Mouse (Mus musculus) layer of hippocampus, postnatal 25 days (tissue): ENCODE results near the gene Trim69. TPM values are rescaled to one million over a fixed set of nuclear protein-coding genes. Genes with fewer than 3 reads are reported as not detected.

Experiments used
- DNase-seq, 2 experiments: peaks; one replicate each; pipeline ENCODE4 v3.0.0; 2022; ENCODE audit warnings: mixed read lengths in 2 of 2, low spot score in 1 of 2; ENCODE audit errors: extremely low spot score in 1 of 2
- total RNA-seq, 2 experiments: library from RNA; stranded (reverse); gene quantifications; 2 replicates each; pipeline ENCODE4 v1.2.3; 2021

Gene Trim69
- total RNA-seq = not detected

DNA sequence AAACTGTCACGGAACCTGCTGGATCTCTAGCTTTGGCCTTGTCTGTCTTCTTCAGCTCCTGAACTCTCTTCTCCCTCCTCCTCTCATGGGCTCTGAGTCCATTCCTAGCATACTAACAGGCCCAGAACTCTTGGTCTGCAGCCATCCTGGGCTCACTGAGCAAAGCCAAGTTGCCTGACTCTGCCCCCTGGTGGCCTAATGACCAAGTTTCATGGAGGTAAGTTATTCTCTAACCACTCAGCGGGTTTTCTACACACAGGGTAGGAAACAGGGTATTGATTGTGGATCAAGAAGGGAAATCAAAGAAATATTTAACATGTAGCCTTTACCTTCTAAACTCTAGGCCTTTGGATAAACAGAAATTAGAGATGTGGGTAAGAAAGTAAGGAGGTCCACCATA, at the start of gene Trim69:
Gene Trim69 (plus strand): TSS at position 21 of the 400 bp plus-strand sequence.
- peak; percentile 44 to 86 for DNase-seq

DNA sequence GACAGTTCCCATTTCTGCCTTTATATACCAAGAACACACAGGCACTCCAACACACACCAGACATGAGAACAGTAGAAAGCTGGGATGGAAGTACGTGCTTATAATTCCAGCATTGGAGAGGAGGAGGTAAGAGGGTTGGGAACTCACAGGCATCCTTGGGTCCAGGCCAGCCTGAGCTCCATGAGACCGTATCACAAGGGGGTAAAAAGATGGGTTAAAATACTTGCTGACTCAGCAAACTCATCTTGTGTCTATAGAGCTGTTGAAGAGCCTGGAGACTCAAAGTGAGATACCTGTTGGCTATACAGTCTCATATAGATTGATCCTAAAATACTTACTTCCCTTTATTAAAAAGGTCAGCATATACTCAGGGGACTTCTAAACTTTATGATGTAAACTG, 43.6 kb upstream of the Trim69 start:
- no peak for DNase-seq

DNA sequence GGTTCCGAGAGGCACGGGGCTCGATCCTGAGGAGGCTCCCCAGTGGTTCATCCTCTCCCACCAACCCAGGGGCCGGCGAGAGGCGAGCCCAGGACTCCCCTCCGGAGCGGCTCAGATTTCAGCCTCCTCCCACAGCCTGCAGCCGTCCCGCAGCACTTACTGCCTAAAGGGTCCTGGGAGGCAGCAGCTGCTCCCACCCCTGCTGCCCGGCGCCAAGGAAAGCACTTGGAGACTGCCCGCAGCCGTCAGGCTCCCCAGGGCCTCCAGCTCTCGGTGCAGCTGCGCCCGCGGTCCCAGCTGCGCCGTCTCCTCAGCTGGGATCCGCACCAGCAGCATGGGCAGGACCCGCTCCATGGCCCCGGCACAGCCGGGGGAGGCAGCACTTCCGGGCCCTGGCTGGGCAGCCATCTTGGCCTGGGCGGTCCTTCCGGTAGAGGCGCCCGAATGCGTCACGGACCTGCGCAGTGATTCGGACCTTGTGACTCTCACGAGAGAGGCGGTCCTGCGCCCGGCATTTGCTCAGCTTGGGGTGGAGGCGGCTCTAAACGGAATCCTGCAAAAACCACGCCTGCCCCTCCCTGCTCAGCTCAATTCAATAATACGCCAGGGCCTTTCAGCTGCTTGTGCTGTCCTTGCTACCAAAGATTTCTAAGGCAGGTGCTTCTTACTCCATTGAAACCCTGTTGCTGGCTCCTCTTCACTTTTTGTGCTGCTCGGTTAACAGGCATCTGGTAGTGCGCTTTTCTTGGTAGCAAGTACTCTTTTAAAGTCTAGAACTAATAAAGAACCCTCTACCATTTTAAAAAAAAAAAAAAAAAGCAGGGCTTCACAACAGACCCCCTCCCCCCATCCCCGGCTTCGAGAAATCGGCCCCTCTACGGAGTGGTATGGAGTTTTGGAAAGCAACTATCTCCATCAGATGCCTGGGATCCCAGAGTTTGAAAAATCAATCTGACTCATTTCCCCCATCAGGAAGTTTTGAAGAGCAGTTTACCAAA, 42.2 kb upstream of the Trim69 start, which contains the start of gene Spg11:
Gene Spg11 (minus strand): TSS at position 426 of the 998 bp plus-strand sequence.
- DNase-seq = peak; percentile 92 to 95

DNA sequence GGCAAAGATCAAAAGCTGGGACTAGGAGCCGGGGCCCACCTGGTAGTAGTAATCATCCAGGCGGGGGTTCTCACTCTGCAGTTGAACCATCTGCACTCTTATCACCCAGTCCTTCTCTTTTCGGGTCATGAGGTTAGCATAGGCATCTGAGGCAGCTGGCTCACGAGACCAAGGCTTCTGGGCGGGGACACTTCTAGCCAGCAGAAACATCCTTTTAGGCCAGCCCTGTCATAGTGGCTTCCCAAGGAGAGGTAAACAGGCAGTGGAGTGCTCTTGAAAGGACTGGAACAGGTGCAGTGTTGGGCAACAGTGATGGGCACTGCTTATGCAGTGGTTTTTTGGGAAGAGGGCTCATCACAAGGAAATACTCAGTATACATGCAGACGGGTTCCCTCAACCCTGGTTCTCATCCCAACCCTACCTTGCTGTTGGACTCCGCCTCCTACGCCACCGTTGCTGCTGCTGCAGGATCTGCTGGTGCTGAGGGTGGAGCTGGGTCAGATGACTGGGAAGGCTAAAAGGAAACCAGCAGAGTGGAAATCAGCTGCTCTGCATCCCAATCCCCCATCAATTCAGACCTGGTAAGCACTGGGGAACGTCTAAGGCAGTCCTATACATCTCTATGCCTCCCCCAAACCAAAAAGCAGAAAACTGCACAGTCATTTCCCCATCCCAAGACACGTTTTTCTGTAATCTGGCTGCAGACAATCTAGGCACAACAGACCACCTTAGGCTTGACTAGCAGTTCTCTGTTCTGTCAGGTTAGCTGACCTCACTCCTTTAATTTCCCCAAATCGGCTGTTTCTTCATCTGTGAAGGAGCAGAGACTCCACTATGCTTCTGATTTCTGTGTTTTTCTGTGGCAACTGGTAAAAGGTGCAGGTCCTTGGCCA, 34.6 kb upstream of the Trim69 start:
- no peak for DNase-seq

- no peak for DNase-seq
These were observed 33.6 kb upstream of the Trim69 start for GRCm38 (mm10) chr2:122126765-122127347.

- DNase-seq = no peak
These were observed 32.9 kb upstream of the Trim69 start for GRCm38 (mm10) chr2:122127635-122128034.

GRCm38 (mm10) chr2:122132078-122132477, 28.4 kb upstream of the Trim69 start:
- DNase-seq = no peak

DNA sequence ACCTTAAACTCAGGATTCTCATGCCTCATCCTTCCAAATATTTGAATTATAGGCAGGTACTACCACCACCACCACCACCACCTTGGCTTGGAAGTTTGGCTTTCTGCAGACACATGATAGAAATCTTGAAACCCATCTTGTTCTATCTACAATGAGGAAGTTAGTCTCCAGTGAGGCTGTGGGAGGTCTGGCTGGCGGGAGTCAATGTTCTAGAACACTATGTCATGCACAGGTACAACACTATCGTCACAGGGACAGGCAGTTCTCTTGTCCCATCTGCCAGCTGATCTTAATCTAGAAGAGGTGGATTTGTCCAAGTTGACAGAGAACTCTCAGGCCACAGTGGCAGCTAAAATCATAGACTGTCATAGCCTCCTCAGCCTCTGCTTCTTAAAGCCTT, 27.9 kb upstream of the Trim69 start:
- DNase-seq = no peak

DNA sequence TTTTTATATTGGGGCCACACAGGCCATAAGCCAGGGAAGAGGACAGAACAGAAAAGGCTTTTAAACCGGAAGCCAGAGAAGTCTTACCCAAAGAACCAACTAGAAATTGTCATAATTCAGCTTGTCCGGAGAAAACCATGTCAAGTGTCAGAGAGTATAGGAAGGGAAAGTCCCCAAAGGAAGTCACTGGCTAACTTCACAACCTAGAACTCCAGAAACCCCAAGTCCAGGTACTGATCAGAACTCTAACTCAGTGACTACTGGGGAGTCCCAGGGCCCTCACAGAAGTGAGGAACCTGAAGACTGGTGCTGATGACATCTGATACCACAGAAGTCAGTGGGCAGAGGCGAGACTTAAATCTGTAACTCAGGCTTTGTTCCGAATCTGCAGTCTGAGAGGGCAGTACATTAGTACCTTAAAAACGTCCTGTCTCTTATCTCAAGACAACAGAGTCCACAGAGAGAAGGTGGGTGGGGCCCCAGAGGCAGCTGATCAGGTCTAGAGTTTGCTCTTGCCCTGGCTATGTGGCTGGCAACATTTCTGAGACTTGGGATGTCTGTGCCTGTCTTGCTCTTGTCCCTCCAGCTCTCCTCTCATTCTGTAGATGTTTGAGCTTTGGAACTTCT, 22.5 kb upstream of the Trim69 start:
- DNase-seq = no peak

GRCm38 (mm10) chr2:122140815-122141214, 19.7 kb upstream of the Trim69 start:
- no peak for DNase-seq

- no peak for DNase-seq
These were observed 19.1 kb upstream of the Trim69 start for GRCm38 (mm10) chr2:122141332-122141967.

GRCm38 (mm10) chr2:122143111-122143510, 17.4 kb upstream of the Trim69 start:
- no peak for DNase-seq

GRCm38 (mm10) chr2:122145756-122146155, 14.7 kb upstream of the Trim69 start:
- no peak for DNase-seq

DNA sequence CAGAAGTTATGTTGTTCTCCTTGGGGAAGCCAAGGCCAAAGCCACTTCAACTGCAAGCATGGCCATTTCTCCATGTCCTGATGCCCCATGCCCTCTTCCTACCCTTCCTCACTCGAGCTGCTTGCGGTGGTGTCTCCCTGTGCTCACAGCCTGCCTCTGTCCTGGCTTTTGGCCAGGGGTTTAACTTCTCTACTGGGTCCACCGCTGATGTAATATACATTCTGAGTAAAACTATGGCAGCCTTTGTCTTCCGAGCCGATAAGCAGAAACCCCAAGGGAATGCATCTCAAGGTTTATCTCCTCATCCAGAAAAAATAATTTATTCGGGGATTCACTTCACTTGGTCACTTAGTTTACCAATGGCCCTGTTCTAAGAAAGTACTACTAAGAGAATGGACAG, 13.8 kb upstream of the Trim69 start:
- no peak for DNase-seq

- peak; percentile 86 to 89 for DNase-seq
These were observed 12.8 kb upstream of the Trim69 start, which contains the start of gene B2m for GRCm38 (mm10) chr2:122147508-122148241. Gene B2m, plus strand, starts transcription at chr2:122147686.

DNA sequence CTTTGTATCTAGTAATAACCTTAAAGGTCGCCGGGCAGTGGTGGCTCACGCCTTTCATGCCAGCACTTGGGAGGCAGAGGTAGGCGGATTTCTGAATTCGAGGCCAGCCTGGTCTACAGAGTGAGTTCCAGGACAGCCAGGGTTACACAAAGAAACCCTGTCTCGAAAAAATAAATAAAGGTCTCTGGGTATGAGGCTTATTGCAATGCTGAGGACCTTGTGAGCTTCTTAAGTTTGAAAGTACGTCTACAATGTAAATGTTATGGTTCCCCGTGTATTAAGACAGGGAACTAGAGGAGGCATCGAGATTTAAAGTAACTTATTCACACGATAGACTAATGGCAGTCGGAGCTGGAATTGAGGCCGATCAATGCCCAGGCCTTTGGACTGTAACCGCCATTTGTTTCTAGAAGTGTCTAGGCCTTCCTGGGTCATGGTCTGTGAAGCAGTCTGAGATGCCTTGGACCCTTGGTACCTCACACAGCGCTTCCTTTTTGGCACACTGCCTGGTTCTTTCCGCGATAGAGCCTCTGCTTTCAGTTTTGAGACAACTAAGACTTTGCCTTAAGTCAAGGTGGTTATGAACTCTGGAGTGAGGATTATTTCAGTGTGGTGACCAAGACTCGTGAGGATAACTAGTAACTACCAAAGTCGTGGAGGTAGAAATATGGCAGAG, 12.1 kb upstream of the Trim69 start:
- no peak for DNase-seq

DNA sequence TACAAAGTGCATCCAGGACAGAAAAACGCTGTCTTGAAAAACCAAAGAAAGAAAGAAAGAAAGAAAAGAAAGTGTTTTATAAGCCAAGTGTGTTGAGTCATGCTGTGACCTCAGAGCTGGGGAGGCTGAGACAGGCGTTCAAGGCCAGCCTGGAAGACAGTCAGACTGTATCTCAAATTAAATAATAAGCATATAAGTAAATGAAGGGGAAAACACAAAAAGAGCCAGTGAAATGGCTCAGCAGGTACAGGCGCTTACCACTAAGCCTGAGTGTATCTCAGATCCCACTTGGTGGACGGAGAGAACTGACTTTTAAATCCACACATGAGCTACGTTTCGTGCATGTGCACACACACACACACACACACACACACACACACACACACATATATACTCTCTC, 11.2 kb upstream of the Trim69 start:
- DNase-seq = no peak

DNA sequence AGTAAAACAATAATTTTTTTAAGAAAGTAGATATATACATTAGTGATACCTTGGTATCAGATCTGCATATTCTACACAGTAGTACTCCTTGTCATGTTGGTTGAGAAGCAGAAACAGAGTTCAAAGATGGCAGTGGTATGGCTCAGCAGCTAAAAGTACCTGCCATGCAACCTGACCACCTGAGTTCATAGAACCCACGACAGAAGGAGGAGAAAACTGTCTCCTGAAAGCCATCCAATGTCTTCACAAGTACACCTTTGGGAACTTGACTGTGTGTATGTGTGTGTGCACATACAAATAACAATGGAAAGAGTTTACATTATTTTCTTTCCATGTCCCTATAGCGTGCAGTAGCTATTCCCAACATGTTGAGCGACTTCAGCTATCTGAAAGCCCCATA, 10.8 kb upstream of the Trim69 start:
- no peak for DNase-seq
